Mouse (Mus musculus) bone marrow macrophage, adult 2 months (primary cell): ENCODE measurements around the gene Lrp1.

Experiments used
- CTCF ChIP-seq: IDR thresholded peaks from 2 replicates; pipeline ENCODE4 v1.5.1; 2012; ENCODE audit warnings: low read depth, mild to moderate bottlenecking, low read length, moderate library complexity
- POLR2A ChIP-seq: IDR thresholded peaks from 2 replicates; pipeline ENCODE4 v1.6.1; 2012; ENCODE audit warnings: mild to moderate bottlenecking, low read depth, low read length, borderline replicate concordance

GRCm38 (mm10) chr10:127517941-127518340, 103.0 kb downstream of the Lrp1 start:
- TF ChIP-seq POLR2A (no peak), CTCF (no peak)
